Mouse (Mus musculus) hindbrain, embryonic 16.5 days (tissue): ENCODE results near the gene 9430097D07Rik. TPM values are rescaled to one million over a fixed set of nuclear protein-coding genes. Genes with fewer than 3 reads are reported as not detected.

Source experiments
- ATAC-seq: fragments of 200-750 bp; cut with Nextera tagmentation; 2 replicates; pipeline ENCODE4 v1.8.0; 2017; ENCODE audit warnings: moderate TSS enrichment, moderate library complexity
- H3K27ac ChIP-seq: fragments of 300-500 bp; sonication (generic); 2 replicates; pipeline ENCODE4 v1.5.1; 2014; ENCODE audit warnings: low read depth, mild to moderate bottlenecking, control low read depth, low read length, moderate library complexity
- H3K27me3 ChIP-seq: fragments of 300-500 bp; sonication (generic); replicated peaks from 2 replicates; pipeline ENCODE4 v1.6.1; 2014; ENCODE audit warnings: low read length; ENCODE audit not compliant: control insufficient read depth, insufficient read depth
- H3K36me3 ChIP-seq: fragments of 300-500 bp; sonication (generic); 2 replicates; pipeline ENCODE4 v1.6.1; 2014; ENCODE audit warnings: mild to moderate bottlenecking, low read length, moderate library complexity, mixed read lengths; ENCODE audit not compliant: control insufficient read depth, insufficient read depth
- H3K4me1 ChIP-seq: fragments of 300-500 bp; sonication (generic); 2 replicates; pipeline ENCODE4 v1.6.1; 2014; ENCODE audit warnings: low read depth, low read length; ENCODE audit not compliant: control insufficient read depth, insufficient read depth
- H3K4me2 ChIP-seq: fragments of 300-500 bp; sonication (generic); 2 replicates; pipeline ENCODE4 v1.6.1; 2014; ENCODE audit warnings: mild to moderate bottlenecking, low read length, control low read depth, moderate library complexity
- H3K4me3 ChIP-seq: fragments of 300-500 bp; sonication (generic); 2 replicates; pipeline ENCODE4 v1.5.1; 2014; ENCODE audit warnings: mild to moderate bottlenecking, low read length, control low read depth, moderate library complexity
- H3K9ac ChIP-seq: fragments of 300-500 bp; sonication (generic); 2 replicates; pipeline ENCODE4 v1.6.1; 2014; ENCODE audit warnings: low read depth, mild to moderate bottlenecking, control low read depth, low read length, moderate library complexity
- H3K9me3 ChIP-seq: fragments of 300-500 bp; sonication (generic); 2 replicates; pipeline ENCODE4 v1.6.1; 2014; ENCODE audit warnings: mild to moderate bottlenecking, low read length, moderate library complexity; ENCODE audit not compliant: control insufficient read depth
- WGBS: fragments of 180-500 bp; shearing (Covaris S2); extraction: QIAGEN DNeasy Blood & Tissue Kit; methylation state at CpG from one replicate; pipeline ENCODE4 v1.1.7; 2014; 5-methylcytosine and 5-hydroxymethylcytosine counted together
- polyA plus RNA-seq: library from polyadenylated mRNA; unstranded; fragments of >200 nt; fragmentation: Nextera tagmentation; extraction: Ambion mirVana; gene quantifications from 2 replicates; pipeline ENCODE4 v1.2.1, GENCODE M21; 2015

Gene 9430097D07Rik
- polyA plus RNA-seq, 1 experiment from 2014 or later: 1.6 TPM

- WGBS: 91% methylated on average over 2 of the region's 2 CpGs
- H3K36me3 ChIP-seq: no peaks in the 10 kb centered on the region
- no peak overlapping the region for H3K9ac ChIP-seq
- no peak overlapping the region for H3K4me3 ChIP-seq
- no peak overlapping the region for H3K27ac ChIP-seq
- no peaks in the 10 kb centered on the region for H3K9me3 ChIP-seq
- no peaks in the 10 kb centered on the region for H3K27me3 ChIP-seq
- peaks cover 39% of the 10 kb centered on the region for H3K4me1 ChIP-seq
- ATAC-seq: no peak
- H3K4me2 ChIP-seq: no peak overlapping the region
Observed at GRCm38 (mm10) chr2:32541333-32541908, 34.1 kb downstream of the 9430097D07Rik start.

GRCm38 (mm10) chr2:32539452-32539981 lies 36.0 kb downstream of the 9430097D07Rik start:
- 82% methylated on average over 14 of the region's 14 CpGs for WGBS
- Histone ChIP-seq H3K27me3 (no peaks in the 10 kb centered on the region), H3K4me3 (no peak overlapping the region), H3K9me3 (no peaks in the 10 kb centered on the region), H3K9ac (no peak overlapping the region), H3K36me3 (no peaks in the 10 kb centered on the region), H3K4me2 (peak overlapping the region; percentile 1; the same call in 1 of the 2 replicates), H3K27ac (no peak overlapping the region), H3K4me1 (peaks cover 45% of the 10 kb centered on the region)
- no peak for ATAC-seq

- Histone ChIP-seq H3K27ac (no peak overlapping the region), H3K27me3 (no peaks in the 10 kb centered on the region), H3K9ac (no peak overlapping the region), H3K4me1 (peaks cover 51% of the 10 kb centered on the region), H3K4me2 (peak overlapping the region; percentile 85), H3K4me3 (peak overlapping the region; percentile 88; the same call in 1 of the 2 replicates), H3K9me3 (no peaks in the 10 kb centered on the region), H3K36me3 (no peaks in the 10 kb centered on the region)
- WGBS: 57% methylated on average over 4 of the region's 4 CpGs
- no peak for ATAC-seq
Observed at GRCm38 (mm10) chr2:32538461-32538860, 37.0 kb downstream of the 9430097D07Rik start.

GRCm38 (mm10) chr2:32537941-32538340 lies 37.5 kb downstream of the 9430097D07Rik start:
- no peak for ATAC-seq
- peak overlapping the region; percentile 1; the same call in 1 of the 2 replicates for H3K9ac ChIP-seq
- H3K36me3 ChIP-seq: no peaks in the 10 kb centered on the region
- no peak overlapping the region for H3K27ac ChIP-seq
- H3K4me3 ChIP-seq: peak overlapping the region; percentile 88
- H3K4me1 ChIP-seq: peaks cover 49% of the 10 kb centered on the region
- H3K9me3 ChIP-seq: no peaks in the 10 kb centered on the region
- peak overlapping the region; percentile 85 for H3K4me2 ChIP-seq
- 67% methylated on average over 5 of the region's 5 CpGs for WGBS
- H3K27me3 ChIP-seq: no peaks in the 10 kb centered on the region

GRCm38 (mm10) chr2:32537360-32537905 lies 38.1 kb downstream of the 9430097D07Rik start:
- ATAC-seq: no peak
- H3K4me1 ChIP-seq: peaks cover 45% of the 10 kb centered on the region
- no peaks in the 10 kb centered on the region for H3K27me3 ChIP-seq
- H3K4me2 ChIP-seq: peak overlapping the region; percentile 85
- no peaks in the 10 kb centered on the region for H3K9me3 ChIP-seq
- peak overlapping the region; percentile 98 for H3K9ac ChIP-seq
- peak overlapping the region; percentile 88 for H3K4me3 ChIP-seq
- peak overlapping the region; percentile 73 for H3K27ac ChIP-seq
- no peaks in the 10 kb centered on the region for H3K36me3 ChIP-seq
- 12% methylated on average over 9 of the region's 9 CpGs for WGBS

- peak overlapping the region; percentile 98 for H3K9ac ChIP-seq
- no peaks in the 10 kb centered on the region for H3K36me3 ChIP-seq
- no peaks in the 10 kb centered on the region for H3K27me3 ChIP-seq
- H3K9me3 ChIP-seq: no peaks in the 10 kb centered on the region
- under 1% methylated on average over 11 of the region's 11 CpGs for WGBS
- H3K4me3 ChIP-seq: peak overlapping the region; percentile 88
- peaks cover 45% of the 10 kb centered on the region for H3K4me1 ChIP-seq
- ATAC-seq: no peak
- H3K27ac ChIP-seq: peak overlapping the region; percentile 94
- peak overlapping the region; percentile 85 for H3K4me2 ChIP-seq
Observed at GRCm38 (mm10) chr2:32536634-32537359, 38.7 kb downstream of the 9430097D07Rik start.

- Histone ChIP-seq H3K4me3 (peak overlapping the region; percentile 88), H3K36me3 (no peaks in the 10 kb centered on the region), H3K4me2 (peak overlapping the region; percentile 85), H3K27me3 (no peaks in the 10 kb centered on the region), H3K27ac (peak overlapping the region; percentile 94), H3K9me3 (no peaks in the 10 kb centered on the region), H3K9ac (peak overlapping the region; percentile 98), H3K4me1 (peaks cover 45% of the 10 kb centered on the region)
- WGBS: 1% methylated on average over 14 of the region's 14 CpGs
- ATAC-seq: no peak
Observed at GRCm38 (mm10) chr2:32536086-32536633, 39.3 kb downstream of the 9430097D07Rik start.

- WGBS: under 1% methylated on average over 28 of the region's 56 CpGs
- Histone ChIP-seq H3K9ac (peak overlapping the region; percentile 98), H3K27ac (peak overlapping the region; percentile 94), H3K4me2 (peak overlapping the region; percentile 85), H3K4me1 (peaks cover 45% of the 10 kb centered on the region), H3K36me3 (no peaks in the 10 kb centered on the region), H3K9me3 (no peaks in the 10 kb centered on the region), H3K27me3 (no peaks in the 10 kb centered on the region), H3K4me3 (peak overlapping the region; percentile 88)
- no peak for ATAC-seq
Observed at GRCm38 (mm10) chr2:32535501-32535991, 39.9 kb downstream of the 9430097D07Rik start.
